Mouse (Mus musculus) CD4-positive, CD25-positive, alpha-beta regulatory T cell (primary cell): ENCODE measurements around the gene 1700029F12Rik. TPM values are rescaled to one million over a fixed set of nuclear protein-coding genes. Genes with fewer than 3 reads are reported as not detected.

ENCODE experiments used
- polyA plus RNA-seq: library from polyadenylated mRNA; unstranded; fragments of 100-300 nt; shearing (Covaris generic); gene quantifications from one replicate; pipeline ENCODE4 v1.2.1, GENCODE M21; 2017

Gene 1700029F12Rik
- polyA plus RNA-seq, result not detected

DNA sequence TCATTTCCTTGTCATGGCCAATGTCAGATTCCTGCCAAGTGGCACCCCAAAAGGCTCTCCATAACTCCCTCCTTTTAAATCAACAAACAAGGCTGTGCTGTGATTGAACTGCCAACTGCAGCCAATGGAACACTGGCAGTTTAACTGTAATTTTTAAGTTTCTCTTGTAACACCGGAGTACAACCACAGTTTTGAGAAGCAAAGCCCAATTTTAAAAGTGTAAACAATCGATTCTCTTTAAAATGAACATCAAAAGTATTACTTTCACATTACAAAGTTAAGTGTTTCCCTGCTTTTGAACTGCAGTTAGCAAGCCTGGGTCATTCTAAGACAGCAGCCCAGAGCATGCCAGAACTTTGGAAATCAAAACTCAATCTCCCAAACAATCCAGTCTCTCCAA is at the start of gene 1700029F12Rik:
TSS of gene 1700029F12Rik (minus strand) at position 101 of the 400 bp plus-strand sequence.

DNA sequence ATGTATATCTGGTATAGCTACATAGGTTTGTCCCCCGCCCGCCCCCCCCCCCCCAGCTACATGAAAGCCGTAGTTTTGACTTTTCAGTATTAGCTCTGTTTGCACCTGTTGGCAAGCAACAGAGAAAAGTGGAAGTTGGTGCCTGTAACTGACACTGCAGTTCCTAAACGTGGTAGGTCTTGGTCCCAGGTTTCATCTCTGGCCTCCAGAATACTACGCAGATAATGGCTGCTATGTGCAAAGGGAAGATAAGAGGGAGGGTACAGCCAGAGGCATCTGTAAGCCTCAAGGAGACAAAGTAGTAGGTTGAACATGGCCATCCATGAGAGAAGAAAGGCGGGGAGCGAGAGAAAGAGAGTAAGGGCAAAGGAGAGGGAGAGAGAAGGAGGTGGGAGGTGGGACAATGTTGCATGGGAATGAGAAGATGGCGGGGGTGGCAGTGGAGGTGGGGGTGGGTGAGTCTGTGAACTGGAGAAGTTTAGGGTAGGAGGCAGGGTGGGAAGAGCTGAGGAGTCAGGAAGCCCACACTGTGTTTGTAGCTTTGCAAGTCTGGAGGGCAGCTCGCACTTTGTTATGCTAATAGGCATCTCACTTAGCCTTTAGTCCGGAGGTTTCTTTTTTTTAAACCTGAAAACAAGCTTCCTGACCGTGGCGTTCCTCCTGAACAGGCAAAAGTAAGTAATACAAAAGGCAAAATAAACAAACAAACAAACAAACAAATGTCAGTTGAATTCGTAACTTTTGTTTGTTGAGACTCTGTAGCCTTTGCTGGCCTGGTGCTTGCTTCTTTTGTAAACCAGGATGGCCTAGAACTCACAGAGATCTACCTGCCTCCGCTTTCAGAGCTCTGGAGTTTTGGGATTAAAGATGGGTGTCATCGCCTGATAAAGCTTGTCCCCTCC is 32.7 kb upstream of the 1700029F12Rik start, which contains the start of gene Fam169a:
TSS of gene Fam169a (plus strand) at position 638 of the 902 bp plus-strand sequence.

Other genes with a start within 250 kb of the 1700029F12Rik start
- not detected for gene Gcnt4, start 109.7 kb downstream of the 1700029F12Rik start, polyA plus RNA-seq
- gene Fam169a, start 32.9 kb upstream of the 1700029F12Rik start, polyA plus RNA-seq, result 0.29 TPM
- gene Gm6169, start 64.9 kb upstream of the 1700029F12Rik start, polyA plus RNA-seq, result 2.9 TPM
- gene Gfm2, start 103.6 kb upstream of the 1700029F12Rik start, polyA plus RNA-seq, result 40.2 TPM
- 69.0 TPM for gene Nsa2, start 103.6 kb upstream of the 1700029F12Rik start, polyA plus RNA-seq
- 90.8 TPM for gene Hexb, start 164.0 kb upstream of the 1700029F12Rik start, polyA plus RNA-seq
- 0.50 TPM for gene Enc1, start 206.7 kb upstream of the 1700029F12Rik start, polyA plus RNA-seq